Mouse (Mus musculus) limb, embryonic 14.5 days (tissue): Measurements from ENCODE around the gene Fkbp9. TPM values are rescaled to one million over a fixed set of nuclear protein-coding genes. Genes with fewer than 3 reads are reported as not detected.

ENCODE experiments used
- ATAC-seq: fragments of 200-750 bp; cut with Nextera tagmentation; 2 replicates; pipeline ENCODE4 v1.8.0; 2017; ENCODE audit warnings: low read depth, moderate number of reproducible peaks, moderate TSS enrichment; ENCODE audit not compliant: low FRiP score
- DNase-seq: peaks from one replicate; pipeline ENCODE4 v3.0.0-alpha.2; 2015; ENCODE audit warnings: low spot score
- H3K27ac ChIP-seq: fragments of 300-500 bp; sonication (generic); replicated peaks from 2 replicates; pipeline ENCODE4 v1.5.1; 2014; ENCODE audit warnings: low read depth, mild to moderate bottlenecking, low read length, moderate library complexity, mixed read lengths
- H3K27me3 ChIP-seq: fragments of 300-500 bp; sonication (generic); 2 replicates; pipeline ENCODE4 v1.6.1; 2014; ENCODE audit warnings: low read length, mixed read lengths; ENCODE audit not compliant: control insufficient read depth, insufficient read depth
- H3K36me3 ChIP-seq: fragments of 300-500 bp; sonication (generic); 2 replicates; pipeline ENCODE4 v1.6.1; 2014; ENCODE audit warnings: mild to moderate bottlenecking, low read length, moderate library complexity, mixed read lengths; ENCODE audit not compliant: control insufficient read depth, insufficient read depth
- H3K4me1 ChIP-seq: fragments of 300-500 bp; sonication (generic); 2 replicates; pipeline ENCODE4 v1.6.1; 2014; ENCODE audit warnings: antibody characterized with exemption, low read length, mixed read lengths; ENCODE audit not compliant: control insufficient read depth, insufficient read depth
- H3K4me2 ChIP-seq: fragments of 300-500 bp; sonication (generic); replicated peaks from 2 replicates; pipeline ENCODE4 v1.6.1; 2014; ENCODE audit warnings: low read depth, mild to moderate bottlenecking, low read length, moderate library complexity; ENCODE audit not compliant: severe bottlenecking
- H3K4me3 ChIP-seq: fragments of 300-500 bp; sonication (generic); replicated peaks from 2 replicates; pipeline ENCODE4 v1.5.1; 2014; ENCODE audit warnings: low read length
- H3K9ac ChIP-seq: fragments of 300-500 bp; sonication (generic); 2 replicates; pipeline ENCODE4 v1.6.1; 2014; ENCODE audit warnings: mild to moderate bottlenecking, low read depth, low read length, moderate library complexity; ENCODE audit not compliant: severe bottlenecking
- H3K9me3 ChIP-seq: fragments of 300-500 bp; sonication (generic); 2 replicates; pipeline ENCODE4 v1.6.1; 2016; ENCODE audit warnings: low read length; ENCODE audit not compliant: control insufficient read depth
- POLR2A ChIP-seq: fragments of 200-500 bp; IDR thresholded peaks from 2 replicates; pipeline ENCODE4 v1.8.0; 2012; ENCODE audit warnings: inconsistent platforms, mild to moderate bottlenecking, moderate library complexity, borderline replicate concordance; ENCODE audit not compliant: insufficient read depth, insufficient read length; ENCODE audit errors: extremely low read depth
- WGBS: fragments of 180-500 bp; shearing (Covaris S2); extraction: QIAGEN DNeasy Blood & Tissue Kit; methylation state at CpG from one replicate; pipeline ENCODE4 v1.1.7; 2014; 5-methylcytosine and 5-hydroxymethylcytosine counted together
- polyA plus RNA-seq, 2 experiments: library from polyadenylated mRNA; depleted of rRNA in 1 of 2; stranded (reverse) in 1 of 2; unstranded in 1 of 2; fragments of >200 nt; fragmentation: Nextera tagmentation in 1 of 2; extraction: Ambion mirVana in 1 of 2; gene quantifications; 2 replicates each; pipeline versions ENCODE4 v1.2.1 to v1.2.3; 2012 to 2014

Fkbp9 gene
- polyA plus RNA-seq (2012; rRNA removed) = 232 and 239 TPM in 2 replicates
- polyA plus RNA-seq (2014; fragmentation: Nextera tagmentation; extraction: Ambion mirVana) = 205 and 219 TPM in 2 replicates

DNA sequence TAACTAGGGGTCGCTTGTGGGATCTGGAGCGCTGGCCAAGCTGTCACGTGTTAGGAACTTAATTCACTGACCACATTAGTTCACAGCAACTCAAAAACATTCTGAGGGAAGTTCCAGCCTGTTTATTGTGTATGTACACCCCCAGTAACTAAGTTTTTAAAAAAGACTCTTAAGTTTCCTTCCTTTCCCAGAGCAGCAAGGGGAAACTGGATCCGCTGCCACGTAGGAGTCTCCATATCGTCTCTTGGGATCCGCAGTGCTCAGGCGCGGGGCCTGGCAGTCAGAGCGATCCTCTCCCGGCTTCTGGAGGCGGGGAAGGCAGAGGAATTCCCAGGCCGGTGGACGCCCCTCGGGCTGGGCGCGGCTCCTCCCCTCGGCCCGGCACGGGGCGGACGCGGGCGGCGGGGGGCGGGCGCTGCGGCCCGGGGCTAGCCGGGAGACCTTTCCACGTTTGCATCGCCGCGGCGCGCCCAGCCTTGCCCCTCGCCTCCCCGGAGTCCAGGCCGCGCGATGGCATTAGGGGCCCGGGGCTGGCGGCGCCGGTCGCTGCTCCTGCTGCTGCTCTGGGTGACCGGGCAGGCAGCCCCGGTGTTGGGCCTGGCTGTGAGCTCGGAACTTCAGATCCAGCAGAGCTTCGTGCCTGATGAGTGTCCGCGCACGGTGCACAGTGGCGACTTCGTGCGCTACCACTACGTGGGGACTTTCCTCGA, at the start of gene Fkbp9:
Fkbp9 (plus strand) TSS at position 363 of the 710 bp plus-strand sequence.
- WGBS = under 1% methylated on average over 42 of the region's 58 CpGs
- peak; percentile 94 for ATAC-seq
- peak; percentile 28; the same call in 1 of the 2 replicates for TF ChIP-seq POLR2A
- H3K36me3 ChIP-seq = peaks cover 10% of the 10 kb centered on the region
- no peaks in the 10 kb centered on the region for H3K9me3 ChIP-seq
- H3K27me3 ChIP-seq = no peaks in the 10 kb centered on the region
- peak within 1 kb of the TSS; percentile 88 for H3K27ac ChIP-seq
- peak within 1 kb of the TSS; percentile 93 for H3K9ac ChIP-seq
- peaks cover 12% of the 10 kb centered on the region; the same call in 1 of the 2 replicates for H3K4me1 ChIP-seq
- H3K4me2 ChIP-seq = peak within 1 kb of the TSS; percentile 68
- peak within 1 kb of the TSS; percentile 80 for H3K4me3 ChIP-seq
- peak; percentile 90 for DNase-seq

DNA sequence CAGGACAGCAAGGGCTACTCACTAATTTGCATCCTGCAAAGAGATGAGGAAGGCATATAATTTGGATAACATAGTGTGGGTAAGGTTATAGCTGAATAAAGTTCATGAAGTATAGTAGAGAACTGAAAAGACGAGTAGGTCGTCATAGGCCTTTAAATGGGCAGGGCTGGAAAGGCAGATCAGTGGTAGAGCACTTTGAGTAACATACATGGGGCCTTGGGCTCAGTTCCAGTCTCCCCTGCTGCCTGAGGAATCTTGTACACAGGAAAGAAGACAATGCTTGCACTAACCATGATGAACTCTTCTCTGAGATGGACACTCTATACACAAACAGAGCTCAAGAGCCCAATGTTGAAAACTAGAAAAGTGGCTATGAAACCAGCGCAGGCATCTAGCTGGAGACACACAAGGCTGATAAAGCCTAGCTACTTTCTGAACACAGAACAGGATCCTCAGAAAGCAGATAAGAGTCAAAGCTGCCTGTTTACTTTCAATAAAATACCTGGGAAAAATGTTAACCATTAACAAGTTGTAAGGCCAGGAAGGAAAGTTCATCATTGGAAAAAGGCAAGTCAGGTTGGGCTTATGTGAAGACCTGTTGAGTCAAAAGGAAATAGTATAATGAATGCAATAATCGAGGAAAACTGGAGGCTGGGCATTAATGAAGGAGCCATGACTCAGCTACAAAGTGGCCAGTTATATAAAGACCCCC, 48.1 kb upstream of the Fkbp9 start:
- no peak for TF ChIP-seq POLR2A
- DNase-seq = no peak
- H3K36me3 ChIP-seq = peaks cover 61% of the 10 kb centered on the region
- H3K27ac ChIP-seq = no peak overlapping the region
- H3K27me3 ChIP-seq = no peaks in the 10 kb centered on the region
- H3K4me3 ChIP-seq = no peak overlapping the region
- H3K4me2 ChIP-seq = no peak overlapping the region
- H3K9me3 ChIP-seq = no peaks in the 10 kb centered on the region
- WGBS = 94% methylated on average over 4 of the region's 4 CpGs
- H3K4me1 ChIP-seq = 0 out of 2 replicates have a peak, but pooled peaks cover 2% of the 10 kb centered on the region
- no peak for ATAC-seq
- no peak overlapping the region for H3K9ac ChIP-seq

DNA sequence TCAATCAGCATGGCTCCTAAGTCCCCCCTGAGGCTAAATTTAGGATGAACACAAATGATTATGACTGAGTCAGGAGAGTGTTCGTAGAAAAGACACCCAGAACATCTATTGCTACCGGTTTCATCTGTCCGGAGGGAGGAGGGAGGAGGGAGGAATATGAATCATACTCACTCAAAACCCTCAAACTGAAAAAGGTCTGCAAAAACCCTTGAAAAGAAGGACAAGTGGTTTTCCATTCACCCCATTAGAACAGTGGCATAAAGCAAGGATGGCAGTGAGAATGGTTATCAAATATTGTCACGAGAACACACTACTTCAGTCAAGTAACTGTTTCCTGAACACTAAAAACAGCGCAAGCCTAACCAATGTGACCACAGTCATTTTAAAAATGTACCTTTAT, 46.8 kb upstream of the Fkbp9 start:
- Histone ChIP-seq H3K4me2 (no peak overlapping the region), H3K27ac (no peak overlapping the region), H3K27me3 (no peaks in the 10 kb centered on the region), H3K9ac (no peak overlapping the region), H3K4me3 (no peak overlapping the region), H3K9me3 (no peaks in the 10 kb centered on the region), H3K36me3 (peaks cover 48% of the 10 kb centered on the region), H3K4me1 (0 out of 2 replicates have a peak, but pooled peaks cover 2% of the 10 kb centered on the region)
- ATAC-seq (no peak), DNase-seq (no peak)
- 85% methylated on average over 5 of the region's 5 CpGs for WGBS
- no peak for TF ChIP-seq POLR2A

DNA sequence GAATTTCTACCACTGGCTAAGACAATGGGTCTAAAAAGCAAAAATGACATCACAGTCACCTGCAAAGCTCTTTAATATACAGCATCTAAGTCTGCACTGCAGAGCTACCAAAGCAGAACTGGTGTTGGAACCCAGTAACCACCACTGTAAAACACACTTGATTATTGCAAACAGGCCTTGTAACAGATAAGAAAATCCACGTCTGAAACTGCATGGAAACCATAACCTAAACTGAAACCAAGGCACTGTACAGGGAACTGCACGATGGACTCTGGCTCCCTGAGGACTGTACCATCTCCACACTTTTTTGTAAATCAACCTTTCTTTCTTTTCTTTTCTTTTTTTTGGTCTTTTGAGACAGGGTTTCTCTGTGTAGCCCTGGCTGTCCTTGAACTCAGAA, 44.2 kb upstream of the Fkbp9 start:
- no peak for TF ChIP-seq POLR2A
- ATAC-seq = no peak
- Histone ChIP-seq H3K4me1 (0 out of 2 replicates have a peak, but pooled peaks cover 2% of the 10 kb centered on the region), H3K9ac (no peak overlapping the region), H3K4me3 (no peak overlapping the region), H3K4me2 (no peak overlapping the region), H3K27ac (no peak overlapping the region), H3K36me3 (peaks cover 30% of the 10 kb centered on the region), H3K27me3 (no peaks in the 10 kb centered on the region), H3K9me3 (no peaks in the 10 kb centered on the region)
- no peak for DNase-seq
- 76% methylated on average over 2 of the region's 2 CpGs for WGBS

DNA sequence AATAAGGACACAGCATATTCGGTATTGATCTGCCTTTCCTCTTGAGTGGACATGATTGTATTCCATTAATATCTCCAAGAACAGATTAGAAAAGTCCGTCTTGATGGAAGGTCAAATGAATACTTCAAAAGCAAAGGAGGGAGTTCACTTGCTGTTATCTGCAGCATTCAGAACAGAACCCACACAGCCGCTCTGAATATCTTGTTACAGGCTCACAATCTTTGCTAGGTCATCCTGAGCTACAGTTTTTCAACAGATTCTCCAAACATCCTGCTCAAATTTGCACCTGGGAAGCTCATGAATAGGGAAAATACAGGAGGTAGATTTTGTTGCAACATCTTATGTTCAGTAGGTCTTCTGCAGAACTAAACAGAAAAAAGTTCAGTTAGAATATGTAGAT, 42.5 kb upstream of the Fkbp9 start:
- Histone ChIP-seq H3K4me2 (no peak overlapping the region), H3K9ac (no peak overlapping the region), H3K9me3 (no peaks in the 10 kb centered on the region), H3K4me1 (0 out of 2 replicates have a peak, but pooled peaks cover 2% of the 10 kb centered on the region), H3K27me3 (no peaks in the 10 kb centered on the region), H3K27ac (no peak overlapping the region), H3K4me3 (no peak overlapping the region), H3K36me3 (peaks cover 18% of the 10 kb centered on the region)
- no peak for DNase-seq
- no peak for TF ChIP-seq POLR2A
- ATAC-seq = no peak
- 86% methylated on average over 3 of the region's 3 CpGs for WGBS
